Mouse (Mus musculus) layer of hippocampus, adult 2 months (tissue): ENCODE data around the gene Rhox3h. TPM values are rescaled to one million over a fixed set of nuclear protein-coding genes. Genes with fewer than 3 reads are reported as not detected.
"Not testable (repeated sequence)": the region's sequence is repeated elsewhere in the genome, so short reads cannot be mapped to it uniquely, and the experiment has no call there.

Source experiments
- DNase-seq, 2 experiments: peaks; one replicate each; pipeline ENCODE4 v3.0.0; 2022; ENCODE audit warnings: low spot score in 2 of 2
- H3K27ac ChIP-seq: fragments of 200-600 bp; 2 replicates; pipeline ENCODE4 v1.8.1; 2022
- H3K4me3 ChIP-seq: fragments of 200-600 bp; 2 replicates; pipeline ENCODE4 v1.8.1; 2022; ENCODE audit warnings: mild to moderate bottlenecking
- CTCF ChIP-seq: fragments of 200-600 bp; conservative IDR thresholded peaks from 2 replicates; pipeline ENCODE4 v1.8.1; 2022; ENCODE audit warnings: antibody characterized with exemption, mild to moderate bottlenecking, moderate library complexity
- long read RNA-seq, 2 experiments: library from polyadenylated mRNA; stranded (forward); transcript quantifications; one replicate each; pipeline ENCODE4 v2.0.0; 2021; ENCODE audit warnings: borderline mapping rate in 2 of 2
- total RNA-seq, 2 experiments: library from RNA; stranded (reverse); gene quantifications; 2 replicates each; pipeline ENCODE4 v1.2.3; 2021

Rhox3h gene
- total RNA-seq, result not detected
- long read RNA-seq, experiment 1, result 0 reads
- long read RNA-seq, experiment 2, result 0 reads

DNA sequence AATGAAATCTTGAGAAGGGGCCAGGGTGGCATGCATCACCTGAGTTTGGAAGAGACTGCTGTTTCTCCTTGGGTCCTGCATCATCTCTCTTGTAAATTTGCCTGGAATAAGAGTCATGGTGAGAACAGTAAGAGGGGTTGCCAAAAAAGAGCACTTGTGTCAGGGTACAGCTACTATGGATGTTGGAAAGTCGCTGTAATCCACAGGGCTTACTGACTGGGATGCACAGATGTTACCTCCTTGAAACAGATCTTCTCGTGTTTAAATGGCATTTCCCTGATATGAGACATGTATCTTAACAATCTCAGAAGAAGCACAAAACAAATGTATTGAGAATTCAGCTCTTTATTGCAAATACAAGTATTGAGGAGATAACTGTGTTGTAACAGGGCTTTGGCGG lies at the start of gene Rhox3h:
Rhox3h (minus strand) TSS at position 101 of the 400 bp plus-strand sequence.
- H3K27ac ChIP-seq, H3K4me3 ChIP-seq, DNase-seq: not testable (repeated sequence)

DNA sequence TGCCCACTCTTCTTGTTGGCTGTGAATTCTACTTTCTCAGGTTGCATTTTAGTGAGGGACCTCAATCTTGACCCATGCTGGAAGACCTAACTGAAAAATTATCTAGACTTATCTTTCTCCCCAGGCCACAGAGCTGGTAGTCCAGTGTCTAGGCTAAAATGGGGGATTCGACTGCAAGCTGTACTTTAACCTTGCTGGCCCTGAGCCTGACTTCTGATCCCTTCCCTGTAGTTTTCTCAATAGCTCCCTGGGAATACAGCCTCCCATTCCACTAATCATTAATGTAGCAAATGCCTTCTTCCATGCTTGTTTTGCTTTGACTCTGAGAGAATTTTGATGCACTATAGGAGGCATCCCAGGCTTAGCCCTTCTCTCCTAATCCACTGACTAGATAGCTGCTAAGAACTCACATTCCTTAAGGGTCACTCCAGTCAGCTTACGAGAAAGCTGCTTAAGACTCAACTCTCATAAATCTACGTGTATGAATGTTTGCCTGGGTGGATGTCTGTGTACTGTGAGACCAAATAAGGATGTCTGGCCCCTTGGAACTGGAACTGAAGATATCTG lies 33.3 kb upstream of the Rhox3h start:
- DNase-seq, result no peak
- H3K27ac ChIP-seq, result no peak overlapping the region
- no peak overlapping the region for H3K4me3 ChIP-seq
- no peak for TF ChIP-seq CTCF

DNA sequence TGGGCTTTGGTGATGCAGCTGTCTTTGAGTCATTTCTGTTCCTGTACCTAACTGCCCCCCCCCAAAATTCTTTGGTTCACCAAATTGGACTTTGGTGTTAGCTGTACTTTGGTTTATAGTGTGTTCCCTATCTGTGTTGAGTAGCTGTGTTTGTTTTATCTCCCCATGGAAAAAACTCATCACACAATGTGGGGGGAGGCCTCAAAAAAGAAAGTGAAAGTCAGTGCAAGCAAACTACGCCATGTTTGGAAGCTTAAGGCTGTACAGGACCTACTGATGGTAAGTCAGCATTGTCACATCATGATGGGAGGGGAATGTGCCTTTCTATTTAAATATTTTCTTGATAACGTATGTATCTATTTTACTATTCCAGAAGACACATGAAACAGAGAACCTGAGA lies 23.7 kb upstream of the Rhox3h start:
- no peak for TF ChIP-seq CTCF

DNA sequence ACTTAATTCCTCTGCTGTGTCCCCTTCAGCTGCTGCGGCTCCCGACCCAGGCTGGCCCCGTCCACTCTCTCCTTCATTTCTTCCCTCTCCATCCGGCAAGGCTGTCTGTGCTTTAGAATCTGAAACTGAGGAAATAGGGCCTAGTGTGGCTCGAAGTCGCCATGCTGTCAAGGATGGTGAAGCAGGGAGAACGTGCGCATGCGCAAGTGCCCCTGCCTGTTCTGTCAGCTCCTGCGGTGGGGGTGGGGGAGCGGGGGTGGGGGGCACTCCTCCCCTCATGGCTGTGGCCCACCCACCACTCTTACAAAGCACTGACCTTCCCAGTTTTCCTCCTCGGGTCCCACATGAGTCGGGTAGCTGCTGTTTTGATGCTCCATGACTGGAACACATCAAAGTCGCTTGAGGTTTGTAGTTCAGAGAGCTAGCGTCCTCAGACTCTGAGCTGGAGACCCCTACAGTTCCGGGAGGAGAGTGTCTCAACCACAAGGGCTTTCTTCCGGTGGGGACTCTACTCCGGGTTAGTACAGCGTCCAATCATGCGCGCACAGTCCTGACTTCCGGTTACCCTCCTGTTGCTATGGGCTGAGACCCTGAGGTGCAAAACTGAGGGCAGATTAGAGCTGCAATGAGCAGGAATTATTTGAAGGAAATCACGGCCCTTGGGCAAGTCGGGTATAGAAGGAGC lies 14.6 kb upstream of the Rhox3h start:
- DNase-seq, result no peak
- no peak for TF ChIP-seq CTCF

More for the DNA sequence above, 23.7 kb upstream of the Rhox3h start:
- Histone ChIP-seq H3K27ac (no peak overlapping the region), H3K4me3 (no peak overlapping the region)
- DNase-seq, result no peak

DNA sequence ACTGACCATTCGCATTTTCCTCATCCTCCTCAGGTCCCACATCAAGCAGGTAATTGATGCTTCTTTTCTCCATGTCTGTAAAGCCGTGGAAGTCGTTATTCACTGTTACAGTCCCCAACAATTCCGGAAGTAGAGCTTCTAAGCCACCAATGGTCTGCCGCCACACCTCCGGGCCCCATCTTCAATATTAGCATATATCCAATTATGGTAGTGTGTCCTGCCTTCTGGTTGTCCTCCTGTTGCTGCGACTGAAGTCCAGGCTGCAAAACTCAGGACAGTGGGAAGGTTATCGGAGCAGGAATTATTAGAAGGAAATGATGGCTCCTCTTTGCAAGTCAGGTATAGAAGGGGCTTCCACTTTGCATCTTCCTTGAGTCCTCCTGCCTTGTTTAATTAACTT lies 4.6 kb upstream of the Rhox3h start, which contains the start of gene Rhox2h:
Rhox2h (minus strand) TSS at position 101 of the 400 bp plus-strand sequence.
- DNase-seq, H3K27ac ChIP-seq, H3K4me3 ChIP-seq: not testable (repeated sequence)

More for the DNA sequence above, 14.6 kb upstream of the Rhox3h start:
- Histone ChIP-seq H3K27ac (no peak overlapping the region), H3K4me3 (no peak overlapping the region)

DNA sequence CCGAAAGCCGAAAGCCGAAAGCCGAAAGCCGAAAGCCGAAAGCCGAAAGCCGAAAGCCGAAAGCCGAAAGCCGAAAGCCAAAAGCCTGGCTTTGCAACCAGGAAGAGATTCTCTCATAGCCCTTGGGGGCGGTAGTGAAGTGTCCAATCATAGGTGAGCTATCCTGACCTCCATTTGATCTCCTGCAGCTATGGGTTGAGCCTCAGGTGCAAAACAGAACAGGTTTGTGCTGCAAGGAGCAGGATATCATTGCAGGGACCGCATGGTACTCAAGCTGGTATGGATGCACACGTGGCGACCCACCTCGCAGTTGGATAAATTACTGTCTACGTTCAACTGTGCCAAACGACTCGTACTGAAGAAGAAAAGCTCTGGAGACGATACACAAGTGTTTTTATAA lies 17.3 kb downstream of the Rhox3h start, which contains the start of gene Rhox4g:
Rhox4g (minus strand) TSS at position 101 of the 400 bp plus-strand sequence.
- not testable (repeated sequence) for H3K27ac ChIP-seq, DNase-seq, H3K4me3 ChIP-seq

DNA sequence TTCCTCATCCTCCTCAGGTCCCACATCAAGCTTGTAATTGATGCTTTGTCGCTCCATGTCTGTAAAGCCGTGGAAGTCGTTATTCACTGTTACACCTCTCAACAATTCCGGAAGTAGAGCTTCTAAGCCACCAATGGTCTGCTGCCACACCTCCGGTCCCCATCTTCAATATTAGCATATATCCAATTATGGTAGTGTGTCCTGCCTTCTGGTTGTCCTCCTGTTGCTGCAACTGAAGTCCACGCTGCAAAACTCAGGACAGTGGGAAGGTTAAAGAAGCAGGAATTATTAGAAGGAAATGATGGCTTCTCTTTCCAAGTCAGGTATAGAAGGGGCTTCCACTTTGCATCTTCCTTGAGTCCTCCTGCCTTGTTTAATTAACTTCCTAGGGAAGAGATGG lies 25.2 kb downstream of the Rhox3h start, which contains the start of gene Rhox2g:
Rhox2g (minus strand) TSS at position 101 of the 400 bp plus-strand sequence.
- not testable (repeated sequence) for DNase-seq, H3K27ac ChIP-seq, H3K4me3 ChIP-seq

DNA sequence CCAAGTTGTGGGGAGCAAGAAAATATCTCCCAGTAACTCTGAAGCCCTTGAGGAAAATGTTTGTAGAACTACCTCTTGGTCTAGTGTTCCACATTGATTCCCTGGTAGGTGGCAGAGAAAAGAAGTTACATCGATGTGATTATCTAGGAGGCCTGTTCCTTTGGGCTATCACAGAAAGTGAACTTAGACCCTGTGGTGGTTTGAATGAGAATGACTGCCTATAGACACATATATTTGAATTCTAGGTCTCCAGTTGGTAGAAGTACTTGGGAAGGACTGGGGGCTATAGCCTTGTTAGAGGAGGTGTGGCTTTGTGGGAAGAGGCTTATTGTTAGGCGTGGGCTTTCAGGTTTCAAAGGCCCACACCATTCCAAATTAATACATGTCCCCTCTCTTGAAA lies 40.1 kb downstream of the Rhox3h start, which contains the start of gene Rhox3g:
Rhox3g (minus strand) TSS at position 101 of the 400 bp plus-strand sequence.
- H3K27ac ChIP-seq, DNase-seq, H3K4me3 ChIP-seq: not testable (repeated sequence)

Other genes with a start within 250 kb of the Rhox3h start
- gene Rhox4b, start 236.3 kb downstream of the Rhox3h start, total RNA-seq, result not detected
- not detected for gene Rhox2c, start 215.1 kb downstream of the Rhox3h start, total RNA-seq
- not detected for gene Rhox3c, start 210.2 kb downstream of the Rhox3h start, total RNA-seq
- gene Rhox4c, start 188.4 kb downstream of the Rhox3h start, total RNA-seq, result not detected
- gene Rhox2d, start 175.3 kb downstream of the Rhox3h start, total RNA-seq, result not detected
- not detected for gene Rhox4d, start 154.4 kb downstream of the Rhox3h start, total RNA-seq
- not detected for gene Rhox2e, start 138.3 kb downstream of the Rhox3h start, total RNA-seq
- not detected for gene Rhox3e, start 126.7 kb downstream of the Rhox3h start, total RNA-seq
- not detected for gene Rhox4e, start 111.4 kb downstream of the Rhox3h start, total RNA-seq
- not detected for gene Rhox2f, start 97.4 kb downstream of the Rhox3h start, total RNA-seq
- gene Rhox3f, start 87.8 kb downstream of the Rhox3h start, total RNA-seq, result not detected
- gene Rhox4f, start 61.1 kb downstream of the Rhox3h start, total RNA-seq, result not detected
- gene Rhox3g, start 40.2 kb downstream of the Rhox3h start, total RNA-seq, result not detected
- gene Rhox2g, start 25.3 kb downstream of the Rhox3h start, total RNA-seq, result not detected
- not detected for gene Rhox4g, start 17.4 kb downstream of the Rhox3h start, total RNA-seq
- not detected for gene Rhox2h, start 4.5 kb upstream of the Rhox3h start, total RNA-seq
- not detected for gene Rhox5, start 136.1 kb upstream of the Rhox3h start, total RNA-seq
- not detected for gene Rhox6, start 158.1 kb upstream of the Rhox3h start, total RNA-seq
- not detected for gene Rhox7a, start 162.9 kb upstream of the Rhox3h start, total RNA-seq
- not detected for gene Rhox8, start 210.2 kb upstream of the Rhox3h start, total RNA-seq
- not detected for gene Rhox7b, start 228.5 kb upstream of the Rhox3h start, total RNA-seq
- gene Rhox9, start 233.0 kb upstream of the Rhox3h start, total RNA-seq, result not detected